Mouse (Mus musculus): Measurements from ENCODE around the gene Fam19a5. TPM values are rescaled to one million over a fixed set of nuclear protein-coding genes. Genes with fewer than 3 reads are reported as not detected.

Fam19a5 gene
- total and polyA plus RNA-seq, 2 experiments from 2014 or later: 33.0 to 145 TPM

- H3K9me3 ChIP-seq (ENCODE audit: low read length): no peaks in the 10 kb centered on the region
- DNase-seq (ENCODE audit: low spot score) (no peak), ATAC-seq (ENCODE audit: low FRiP score) (no peak)
- H3K4me2 ChIP-seq (ENCODE audit: low read depth, low read length, poor library complexity, severe bottlenecking): no peak overlapping the region
- WGBS: 89% methylated on average over 3 of the region's 3 CpGs
- H3K27ac ChIP-seq (ENCODE audit: low read depth, low read length): no peak overlapping the region
- H3K36me3 ChIP-seq (ENCODE audit: insufficient read depth, low read length): no peaks in the 10 kb centered on the region
- no peaks in the 10 kb centered on the region for H3K27me3 ChIP-seq (ENCODE audit: insufficient read depth, low read length)
- no peak overlapping the region for H3K4me3 ChIP-seq (ENCODE audit: low read depth, low read length)
- no peak for TF ChIP-seq CTCF (IDR thresholded peaks at IDR 0.05)
- H3K4me1 ChIP-seq (ENCODE audit: insufficient read depth, low read length): no peaks in the 10 kb centered on the region
- no peak overlapping the region for H3K9ac ChIP-seq (replicated peaks; ENCODE audit: low read length, poor library complexity, severe bottlenecking)
Observed at GRCm38 (mm10) chr15:87793661-87794060, 249.6 kb downstream of the Fam19a5 start.

- Histone ChIP-seq H3K27ac (ENCODE audit: low read depth, low read length) (no peak overlapping the region), H3K27me3 (ENCODE audit: insufficient read depth, low read length) (no peaks in the 10 kb centered on the region), H3K4me1 (ENCODE audit: insufficient read depth, low read length) (no peaks in the 10 kb centered on the region), H3K4me3 (ENCODE audit: low read depth, low read length) (no peak overlapping the region), H3K36me3 (ENCODE audit: insufficient read depth, low read length) (no peaks in the 10 kb centered on the region), H3K9me3 (ENCODE audit: low read length) (no peaks in the 10 kb centered on the region), H3K9ac (replicated peaks; ENCODE audit: low read length, poor library complexity, severe bottlenecking) (no peak overlapping the region), H3K4me2 (ENCODE audit: low read depth, low read length, poor library complexity, severe bottlenecking) (no peak overlapping the region)
- ATAC-seq (ENCODE audit: low FRiP score) (no peak), DNase-seq (ENCODE audit: low spot score) (no peak)
- no peak for TF ChIP-seq CTCF (IDR thresholded peaks at IDR 0.05)
- WGBS: 78% methylated on average over 3 of the region's 3 CpGs
Observed at GRCm38 (mm10) chr15:87796571-87796970, 252.5 kb downstream of the Fam19a5 start.

Small RNA genes lying within 50 kb of the gene (microRNA-seq; reads per million reads assigned to microRNA genes)
- not detected for gene Mir6393 (ENCODE audit: borderline number of aligned reads)

All from midbrain, postnatal 0 days (tissue).